Mouse (Mus musculus) heart, embryonic 14.5 days (tissue): Measurements from ENCODE around the gene Gm49394. TPM values are rescaled to one million over a fixed set of nuclear protein-coding genes. Genes with fewer than 3 reads are reported as not detected.

Source experiments
- ATAC-seq: fragments of 200-750 bp; cut with Nextera tagmentation; 2 replicates; pipeline ENCODE4 v1.8.0; 2017; ENCODE audit warnings: low read depth, moderate TSS enrichment; ENCODE audit not compliant: insufficient number of reproducible peaks, insufficient read depth, low FRiP score
- H3K27ac ChIP-seq, 2 experiments: fragments of 200-500 bp in 1 of 2; fragments of 300-500 bp in 1 of 2; sonication (generic) in 1 of 2; replicated peaks in 1 of 2; 2 replicates each; pipeline ENCODE4 v1.5.1; 2012 to 2014; ENCODE audit warnings: low read depth in 2 of 2, low read length in 2 of 2, control low read depth in 1 of 2, mild to moderate bottlenecking in 1 of 2, mixed read lengths in 1 of 2; ENCODE audit not compliant: control insufficient read depth in 1 of 2, insufficient read depth in 1 of 2
- H3K27me3 ChIP-seq: fragments of 300-500 bp; sonication (generic); 2 replicates; pipeline ENCODE4 v1.6.1; 2014; ENCODE audit warnings: mild to moderate bottlenecking, low read length, control low read depth; ENCODE audit not compliant: control insufficient read depth, insufficient read depth
- H3K36me3 ChIP-seq: fragments of 300-500 bp; sonication (generic); 2 replicates; pipeline ENCODE4 v1.6.1; 2014; ENCODE audit warnings: mild to moderate bottlenecking, control low read depth, low read length, mixed read lengths; ENCODE audit not compliant: control insufficient read depth, insufficient read depth
- H3K4me1 ChIP-seq, 2 experiments: fragments of 200-500 bp in 1 of 2; fragments of 300-500 bp in 1 of 2; sonication (generic) in 1 of 2; 2 replicates each; pipeline ENCODE4 v1.6.1; 2012 to 2014; ENCODE audit warnings: low read length in 2 of 2, control low read depth in 1 of 2, mixed read lengths in 1 of 2; ENCODE audit not compliant: control insufficient read depth in 2 of 2, insufficient read depth in 2 of 2
- H3K4me2 ChIP-seq: fragments of 300-500 bp; sonication (generic); 2 replicates; pipeline ENCODE4 v1.6.1; 2014; ENCODE audit warnings: mild to moderate bottlenecking, low read length
- H3K4me3 ChIP-seq, 2 experiments: fragments of 200-500 bp in 1 of 2; fragments of 300-500 bp in 1 of 2; sonication (generic) in 1 of 2; 2 replicates each; pipeline ENCODE4 v1.5.1; 2012 to 2014; ENCODE audit warnings: low read length in 2 of 2, mild to moderate bottlenecking in 2 of 2, control low read depth in 1 of 2, low read depth in 1 of 2, moderate library complexity in 1 of 2; ENCODE audit not compliant: control insufficient read depth in 1 of 2, insufficient read depth in 1 of 2
- H3K9ac ChIP-seq: fragments of 300-500 bp; sonication (generic); 2 replicates; pipeline ENCODE4 v1.6.1; 2014; ENCODE audit warnings: mild to moderate bottlenecking, low read length
- H3K9me3 ChIP-seq: fragments of 300-500 bp; sonication (generic); 2 replicates; pipeline ENCODE4 v1.6.1; 2016; ENCODE audit warnings: low read length, control low read depth; ENCODE audit not compliant: control insufficient read depth
- WGBS: fragments of 180-500 bp; shearing (Covaris S2); extraction: QIAGEN DNeasy Blood & Tissue Kit; methylation state at CpG from one replicate; pipeline ENCODE4 v1.1.7; 2014; 5-methylcytosine and 5-hydroxymethylcytosine counted together
- polyA plus RNA-seq: library from polyadenylated mRNA; unstranded; fragments of >200 nt; fragmentation: Nextera tagmentation; extraction: Ambion mirVana; gene quantifications from 2 replicates; pipeline ENCODE4 v1.2.1, GENCODE M21; 2014

Gm49394 gene
- polyA plus RNA-seq, 1 experiment from 2014 or later, result not detected

DNA sequence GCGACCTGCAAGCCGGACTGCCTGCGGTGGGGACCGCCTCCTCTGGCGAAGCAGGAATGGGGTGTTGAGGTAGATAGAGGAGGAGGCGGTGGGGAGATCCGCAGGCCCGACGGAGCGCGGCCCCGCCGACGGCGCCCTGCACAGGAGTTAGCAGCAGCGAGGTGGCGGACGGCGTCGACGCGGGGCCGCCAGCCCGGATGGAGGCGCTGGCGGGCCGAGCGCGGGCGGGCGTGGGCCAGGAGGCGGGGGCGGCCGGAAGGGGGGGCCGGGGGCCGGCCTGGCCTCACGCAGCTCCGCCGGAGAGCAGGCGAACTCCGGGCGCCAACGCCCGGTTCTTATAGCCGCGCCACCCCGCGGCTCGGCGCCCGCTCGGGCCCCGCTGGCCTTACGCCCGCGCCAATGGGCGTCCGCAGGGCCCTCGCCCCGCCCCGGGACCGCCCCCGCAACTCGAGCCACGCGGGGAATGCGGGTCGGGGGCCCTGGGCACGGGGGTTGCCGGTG lies 10.5 kb downstream of the Gm49394 start:
- H3K27me3 ChIP-seq, result peaks cover 72% of the 10 kb centered on the region
- H3K9ac ChIP-seq, result peak overlapping the region; percentile 95
- peaks cover 26% of the 10 kb centered on the region for H3K36me3 ChIP-seq
- H3K4me2 ChIP-seq, result peak overlapping the region; percentile 65
- H3K9me3 ChIP-seq, result no peaks in the 10 kb centered on the region
- peaks cover 0 to 19% of the 10 kb centered on the region in 2 experiments; a peak in 3 of 4 replicates for H3K4me1 ChIP-seq
- H3K4me3 ChIP-seq, result peak overlapping the region; percentile 62 to 64
- peak overlapping the region; percentile 94 to 95 for H3K27ac ChIP-seq
- peak; percentile 51 for ATAC-seq
- WGBS, result under 1% methylated on average over 66 of the region's 70 CpGs

DNA sequence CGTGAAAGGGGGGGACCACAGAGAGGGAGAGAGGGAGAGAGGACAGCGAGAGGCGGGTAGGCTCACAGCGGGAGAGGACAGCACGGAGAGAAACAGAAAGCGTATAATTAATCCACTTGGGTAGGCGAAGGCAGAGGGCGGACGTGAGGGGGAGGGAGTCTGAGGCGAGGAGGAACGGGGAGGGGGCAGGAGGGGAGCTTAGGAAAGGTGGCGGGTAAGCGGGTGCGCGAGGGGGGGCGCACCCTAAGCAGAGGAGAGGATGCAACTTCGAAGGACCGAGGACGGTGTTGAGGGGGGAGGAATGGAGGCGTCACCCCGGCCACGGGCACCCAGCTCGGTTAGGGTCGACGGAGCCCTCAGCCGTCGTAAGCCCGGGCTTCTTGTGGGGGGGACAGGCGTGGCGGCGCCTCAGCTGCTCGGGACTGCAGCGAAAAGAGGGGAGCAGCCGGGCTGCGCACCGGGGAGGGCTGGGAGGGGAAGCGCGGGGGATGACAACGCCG lies 11.0 kb downstream of the Gm49394 start:
- H3K9ac ChIP-seq, result peak overlapping the region; percentile 95
- H3K4me1 ChIP-seq, result peaks cover 0 to 20% of the 10 kb centered on the region in 2 experiments; a peak in 3 of 4 replicates
- H3K27ac ChIP-seq, result peak overlapping the region; percentile 94 to 95
- WGBS, result under 1% methylated on average over 38 of the region's 40 CpGs
- H3K4me2 ChIP-seq, result peak overlapping the region; percentile 65
- peaks cover 31% of the 10 kb centered on the region for H3K36me3 ChIP-seq
- peak overlapping the region; percentile 62 to 64 for H3K4me3 ChIP-seq
- H3K9me3 ChIP-seq, result no peaks in the 10 kb centered on the region
- no peak for ATAC-seq
- peaks cover 75% of the 10 kb centered on the region for H3K27me3 ChIP-seq

GRCm38 (mm10) chr7:142657821-142658614 lies 11.7 kb downstream of the Gm49394 start:
- Histone ChIP-seq H3K9me3 (no peaks in the 10 kb centered on the region), H3K9ac (peak overlapping the region; percentile 95), H3K4me2 (peak overlapping the region; percentile 65), H3K36me3 (peaks cover 38% of the 10 kb centered on the region), H3K4me1 (peaks cover 0 to 20% of the 10 kb centered on the region in 2 experiments; a peak in 3 of 4 replicates), H3K4me3 (peak overlapping the region; percentile 62 to 64), H3K27me3 (peaks cover 72% of the 10 kb centered on the region), H3K27ac (peak overlapping the region; percentile 94 to 95)
- WGBS, result 1% methylated on average over 34 of the region's 34 CpGs
- ATAC-seq, result no peak

DNA sequence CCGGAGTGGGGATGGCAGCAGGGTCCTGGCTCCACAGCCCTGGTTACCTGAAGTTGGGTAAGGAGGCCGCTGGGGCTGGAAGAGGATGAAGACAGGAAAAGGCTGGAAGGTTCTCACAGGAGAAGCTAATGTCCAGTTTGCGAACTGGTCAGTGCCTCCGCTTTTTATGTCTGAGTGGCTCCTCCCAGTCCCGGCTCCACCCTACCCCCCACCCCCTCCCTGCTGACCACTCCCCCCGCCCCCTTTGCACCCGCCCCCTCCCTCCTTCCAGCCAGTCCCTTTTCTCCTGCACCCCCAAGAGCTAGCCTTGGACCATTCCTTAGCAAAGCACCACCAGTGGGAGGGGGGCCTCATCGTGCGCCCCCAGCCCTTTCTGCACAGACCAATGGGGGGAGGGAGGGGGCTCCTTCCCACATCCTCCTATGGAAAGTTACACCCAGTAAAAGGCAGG lies 12.4 kb downstream of the Gm49394 start:
- Histone ChIP-seq H3K27ac (peak overlapping the region; percentile 82 to 95), H3K36me3 (peaks cover 45% of the 10 kb centered on the region), H3K4me1 (peaks cover 0 to 20% of the 10 kb centered on the region in 2 experiments; a peak in 3 of 4 replicates), H3K4me3 (peak overlapping the region; percentile 62 to 64), H3K9me3 (no peaks in the 10 kb centered on the region), H3K27me3 (peaks cover 66% of the 10 kb centered on the region), H3K9ac (peak overlapping the region; percentile 95), H3K4me2 (peak overlapping the region; percentile 65)
- ATAC-seq, result peak; percentile 42
- 13% methylated on average over 9 of the region's 9 CpGs for WGBS

GRCm38 (mm10) chr7:142656055-142656454 lies 13.7 kb downstream of the Gm49394 start:
- Histone ChIP-seq H3K4me1 (peaks cover 0 to 20% of the 10 kb centered on the region in 2 experiments; a peak in 3 of 4 replicates), H3K9ac (peak overlapping the region; percentile 95), H3K36me3 (peaks cover 57% of the 10 kb centered on the region), H3K27ac (peak overlapping the region; percentile 44 to 80; a peak in 3 of 4 replicates), H3K27me3 (peaks cover 62% of the 10 kb centered on the region), H3K4me2 (peak overlapping the region; percentile 65), H3K4me3 (peak overlapping the region; percentile 62), H3K9me3 (no peaks in the 10 kb centered on the region)
- 26% methylated on average over 4 of the region's 4 CpGs for WGBS
- peak; percentile 38; the same call in 1 of the 2 replicates for ATAC-seq

GRCm38 (mm10) chr7:142655633-142656032 lies 14.1 kb downstream of the Gm49394 start:
- Histone ChIP-seq H3K36me3 (peaks cover 62% of the 10 kb centered on the region), H3K4me3 (peak overlapping the region; percentile 62), H3K27ac (peak overlapping the region; percentile 42 to 70; a peak in 3 of 4 replicates), H3K9me3 (no peaks in the 10 kb centered on the region), H3K9ac (peak overlapping the region; percentile 95), H3K27me3 (peaks cover 62% of the 10 kb centered on the region), H3K4me1 (peaks cover 0 to 20% of the 10 kb centered on the region in 2 experiments; a peak in 3 of 4 replicates), H3K4me2 (peak overlapping the region; percentile 65)
- WGBS, result 18% methylated on average over 11 of the region's 11 CpGs
- ATAC-seq, result no peak

- Histone ChIP-seq H3K27me3 (peaks cover 46% of the 10 kb centered on the region), H3K9me3 (no peaks in the 10 kb centered on the region), H3K4me1 (peaks cover 0 to 20% of the 10 kb centered on the region in 2 experiments; a peak in 3 of 4 replicates), H3K27ac (peak overlapping the region; percentile 40 to 70), H3K4me3 (peak overlapping the region in 1 of 2 experiments; percentile 62; a peak in 1 of 4 replicates), H3K4me2 (peak overlapping the region; percentile 65; the same call in 1 of the 2 replicates), H3K36me3 (peaks cover 66% of the 10 kb centered on the region), H3K9ac (peak overlapping the region; percentile 95)
- no peak for ATAC-seq
- WGBS, result 14% methylated on average over 18 of the region's 18 CpGs
Observed at GRCm38 (mm10) chr7:142653726-142654125, 16.0 kb downstream of the Gm49394 start.
